Mouse (Mus musculus): ENCODE results near the gene Glb1l.

DNA sequence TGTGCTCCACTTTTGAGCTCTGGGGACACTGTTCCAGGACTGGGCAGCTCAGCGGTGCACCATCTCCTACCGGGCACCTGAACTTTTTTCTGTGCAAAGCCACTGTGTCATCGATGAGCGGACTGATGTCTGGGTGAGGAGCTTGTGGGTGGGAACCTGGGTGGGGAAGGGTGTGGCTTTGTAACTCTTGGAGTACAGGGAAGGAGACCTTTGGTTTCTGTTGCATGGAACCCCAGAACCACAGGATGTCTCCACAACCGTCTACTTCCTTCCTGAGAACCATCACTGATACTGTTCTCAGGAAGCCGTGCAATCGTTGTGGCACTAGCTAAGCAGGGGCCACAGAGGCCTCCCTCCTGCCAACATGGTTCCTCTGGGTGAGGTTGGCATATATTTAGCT is 2.5 kb upstream of the Glb1l start:
- no peak for TF ChIP-seq CTCF (IDR thresholded peaks at IDR 0.05; ENCODE audit: low read depth, low read length)
- no peak for TF ChIP-seq POLR2A (IDR thresholded peaks at IDR 0.05; ENCODE audit: borderline replicate concordance, low read depth, low read length)

All from bone marrow macrophage, adult 2 months (primary cell).